Mouse (Mus musculus) intestine, postnatal 0 days (tissue): ENCODE data around the gene Abl1. TPM values are rescaled to one million over a fixed set of nuclear protein-coding genes. Genes with fewer than 3 reads are reported as not detected.
A peak's percentile ranks its signal among the peaks of the same experiment; 100 is the strongest.

Experiments
- ATAC-seq: fragments of 200-750 bp; cut with Nextera tagmentation; 2 replicates; pipeline ENCODE4 v1.8.0; 2017; ENCODE audit warnings: mild to moderate bottlenecking, moderate TSS enrichment, moderate library complexity
- H3K27ac ChIP-seq: fragments of 300-500 bp; sonication (generic); 2 replicates; pipeline ENCODE4 v1.5.1; 2014; ENCODE audit warnings: mild to moderate bottlenecking, low read depth, low read length, moderate library complexity
- H3K27me3 ChIP-seq: fragments of 300-500 bp; sonication (generic); replicated peaks from 2 replicates; pipeline ENCODE4 v1.6.1; 2014; ENCODE audit warnings: low read length, mixed read lengths; ENCODE audit not compliant: control insufficient read depth, insufficient read depth
- H3K36me3 ChIP-seq: fragments of 300-500 bp; sonication (generic); 2 replicates; pipeline ENCODE4 v1.6.1; 2014; ENCODE audit warnings: mild to moderate bottlenecking, moderate library complexity; ENCODE audit not compliant: control insufficient read depth, insufficient read depth
- H3K4me1 ChIP-seq: fragments of 300-500 bp; sonication (generic); replicated peaks from 2 replicates; pipeline ENCODE4 v1.6.1; 2014; ENCODE audit warnings: antibody characterized with exemption, low read length, mixed read lengths; ENCODE audit not compliant: control insufficient read depth, insufficient read depth
- H3K4me2 ChIP-seq: fragments of 300-500 bp; sonication (generic); replicated peaks from 2 replicates; pipeline ENCODE4 v1.6.1; 2014; ENCODE audit warnings: low read depth, mild to moderate bottlenecking, moderate library complexity
- H3K4me3 ChIP-seq: fragments of 300-500 bp; sonication (generic); 2 replicates; pipeline ENCODE4 v1.5.1; 2014; ENCODE audit warnings: low read depth, low read length
- H3K9ac ChIP-seq: fragments of 300-500 bp; sonication (generic); 2 replicates; pipeline ENCODE4 v1.6.1; 2014; ENCODE audit warnings: mild to moderate bottlenecking, low read depth, low read length
- H3K9me3 ChIP-seq: fragments of 300-500 bp; sonication (generic); 2 replicates; pipeline ENCODE4 v1.6.1; 2016; ENCODE audit warnings: mixed run types; ENCODE audit not compliant: control insufficient read depth
- CTCF ChIP-seq: sonication (generic); IDR thresholded peaks from 2 replicates; pipeline ENCODE4 v1.5.1; 2016; ENCODE audit warnings: low read depth, mild to moderate bottlenecking, control low read depth, antibody characterized with exemption, moderate library complexity
- WGBS: fragments of 180-500 bp; shearing (Covaris S2); extraction: QIAGEN DNeasy Blood & Tissue Kit; methylation state at CpG from one replicate; pipeline ENCODE4 v1.1.7; 2014; 5-methylcytosine and 5-hydroxymethylcytosine counted together
- polyA plus RNA-seq: library from polyadenylated mRNA; unstranded; fragments of >200 nt; fragmentation: Nextera tagmentation; extraction: Ambion mirVana; gene quantifications from 2 replicates; pipeline ENCODE4 v1.2.1, GENCODE M21; 2015

Gene Abl1
- polyA plus RNA-seq, 1 experiment from 2014 or later = 13.4 TPM

- Histone ChIP-seq H3K27ac (no peak overlapping the region), H3K27me3 (no peaks in the 10 kb centered on the region), H3K4me2 (no peak overlapping the region), H3K4me3 (no peak overlapping the region), H3K9ac (no peak overlapping the region), H3K36me3 (peaks cover 84% of the 10 kb centered on the region), H3K4me1 (no peaks in the 10 kb centered on the region), H3K9me3 (no peaks in the 10 kb centered on the region)
- TF ChIP-seq CTCF = no peak
- WGBS = 89% methylated on average over 8 of the region's 8 CpGs
- no peak for ATAC-seq
Observed at GRCm38 (mm10) chr2:31791260-31791659, 103.1 kb downstream of the Abl1 start.

GRCm38 (mm10) chr2:31792611-31793010 is 104.4 kb downstream of the Abl1 start:
- WGBS = 74% methylated on average over 6 of the region's 6 CpGs
- H3K9me3 ChIP-seq = no peaks in the 10 kb centered on the region
- H3K27me3 ChIP-seq = no peaks in the 10 kb centered on the region
- H3K4me1 ChIP-seq = no peaks in the 10 kb centered on the region
- no peak overlapping the region for H3K27ac ChIP-seq
- no peak for ATAC-seq
- no peak overlapping the region for H3K4me3 ChIP-seq
- peak; percentile 56 for TF ChIP-seq CTCF
- H3K9ac ChIP-seq = no peak overlapping the region
- H3K4me2 ChIP-seq = no peak overlapping the region
- peaks cover 86% of the 10 kb centered on the region for H3K36me3 ChIP-seq

GRCm38 (mm10) chr2:31796943-31797342 is 108.8 kb downstream of the Abl1 start:
- H3K27ac ChIP-seq = no peak overlapping the region
- H3K36me3 ChIP-seq = peaks cover 94% of the 10 kb centered on the region
- ATAC-seq = no peak
- H3K9ac ChIP-seq = no peak overlapping the region
- H3K4me3 ChIP-seq = no peak overlapping the region
- no peaks in the 10 kb centered on the region for H3K27me3 ChIP-seq
- 94% methylated on average over 3 of the region's 3 CpGs for WGBS
- TF ChIP-seq CTCF = no peak
- H3K9me3 ChIP-seq = no peaks in the 10 kb centered on the region
- H3K4me2 ChIP-seq = no peak overlapping the region
- H3K4me1 ChIP-seq = no peaks in the 10 kb centered on the region

GRCm38 (mm10) chr2:31801416-31801815 is 113.2 kb downstream of the Abl1 start:
- no peaks in the 10 kb centered on the region for H3K27me3 ChIP-seq

GRCm38 (mm10) chr2:31802811-31803210 is 114.6 kb downstream of the Abl1 start:
- WGBS = 85% methylated on average over 8 of the region's 8 CpGs
- TF ChIP-seq CTCF = no peak
- Histone ChIP-seq H3K9me3 (no peaks in the 10 kb centered on the region), H3K27ac (no peak overlapping the region), H3K36me3 (peaks cover 68% of the 10 kb centered on the region), H3K9ac (no peak overlapping the region), H3K4me3 (no peak overlapping the region), H3K4me1 (no peaks in the 10 kb centered on the region), H3K27me3 (no peaks in the 10 kb centered on the region), H3K4me2 (no peak overlapping the region)
- ATAC-seq = no peak

More at GRCm38 (mm10) chr2:31801416-31801815, 113.2 kb downstream of the Abl1 start:
- Histone ChIP-seq H3K4me2 (no peak overlapping the region), H3K36me3 (peaks cover 82% of the 10 kb centered on the region), H3K4me3 (no peak overlapping the region), H3K4me1 (no peaks in the 10 kb centered on the region), H3K27ac (no peak overlapping the region), H3K9ac (no peak overlapping the region), H3K9me3 (no peaks in the 10 kb centered on the region)
- ATAC-seq = no peak
- no peak for TF ChIP-seq CTCF
- 86% methylated on average over 9 of the region's 9 CpGs for WGBS

GRCm38 (mm10) chr2:31803480-31803879 is 115.3 kb downstream of the Abl1 start:
- 67% methylated on average over 14 of the region's 14 CpGs for WGBS
- no peak overlapping the region for H3K27ac ChIP-seq

More at GRCm38 (mm10) chr2:31803480-31803879, 115.3 kb downstream of the Abl1 start:
- ATAC-seq = no peak
- H3K4me3 ChIP-seq = no peak overlapping the region
- H3K9me3 ChIP-seq = no peaks in the 10 kb centered on the region
- H3K4me1 ChIP-seq = no peaks in the 10 kb centered on the region
- no peaks in the 10 kb centered on the region for H3K27me3 ChIP-seq
- no peak overlapping the region for H3K9ac ChIP-seq
- no peak for TF ChIP-seq CTCF
- H3K4me2 ChIP-seq = no peak overlapping the region
- H3K36me3 ChIP-seq = peaks cover 61% of the 10 kb centered on the region
